Mouse (Mus musculus) hindbrain, postnatal 0 days (tissue): ENCODE measurements at regions not wholly inside any gene's neighbourhood (a gene's known extent, or its start where the extent isn't known, plus 50 kb on each side); places are given as distances from the start of the nearest gene placed in this dataset.
A peak's percentile ranks its signal among the peaks of the same experiment; 100 is the strongest.

Experiments used
- ATAC-seq: fragments of 200-750 bp; cut with Nextera tagmentation; 2 replicates; pipeline ENCODE4 v1.8.0; 2017; ENCODE audit warnings: mild to moderate bottlenecking, moderate TSS enrichment, moderate library complexity
- DNase-seq: peaks from one replicate; pipeline ENCODE4 v3.0.0-alpha.2; 2015; ENCODE audit warnings: low spot score
- H3K27ac ChIP-seq: fragments of 300-500 bp; sonication (generic); 2 replicates; pipeline ENCODE4 v1.5.1; 2014; ENCODE audit warnings: mild to moderate bottlenecking
- H3K27me3 ChIP-seq: fragments of 300-500 bp; sonication (generic); 2 replicates; pipeline ENCODE4 v1.6.1; 2014; ENCODE audit warnings: low read length, mixed read lengths; ENCODE audit not compliant: insufficient read depth
- H3K36me3 ChIP-seq: fragments of 300-500 bp; sonication (generic); 2 replicates; pipeline ENCODE4 v1.6.1; 2014; ENCODE audit warnings: low read length, mixed read lengths; ENCODE audit not compliant: insufficient read depth
- H3K4me1 ChIP-seq: fragments of 300-500 bp; sonication (generic); 2 replicates; pipeline ENCODE4 v1.6.1; 2014; ENCODE audit warnings: antibody characterized with exemption, low read length, mixed read lengths; ENCODE audit not compliant: insufficient read depth
- H3K4me2 ChIP-seq: fragments of 300-500 bp; sonication (generic); 2 replicates; pipeline ENCODE4 v1.6.1; 2014; ENCODE audit warnings: low read depth, mild to moderate bottlenecking, low read length, moderate library complexity, mixed read lengths
- H3K4me3 ChIP-seq: fragments of 300-500 bp; sonication (generic); 2 replicates; pipeline ENCODE4 v1.5.1; 2014; ENCODE audit warnings: low read length
- H3K9ac ChIP-seq: fragments of 300-500 bp; sonication (generic); replicated peaks from 2 replicates; pipeline ENCODE4 v1.6.1; 2014; ENCODE audit warnings: mild to moderate bottlenecking, low read length, moderate library complexity, mixed read lengths
- H3K9me3 ChIP-seq: fragments of 300-500 bp; sonication (generic); 2 replicates; pipeline ENCODE4 v1.6.1; 2016; ENCODE audit warnings: low read length, mixed read lengths
- CTCF ChIP-seq: IDR thresholded peaks from 2 replicates; pipeline ENCODE4 v1.5.1; 2016; ENCODE audit warnings: antibody characterized with exemption, control low read depth, low read depth
- WGBS: fragments of 180-500 bp; shearing (Covaris S2); extraction: QIAGEN DNeasy Blood & Tissue Kit; methylation state at CpG from one replicate; pipeline ENCODE4 v1.1.7; 2014; 5-methylcytosine and 5-hydroxymethylcytosine counted together

DNA sequence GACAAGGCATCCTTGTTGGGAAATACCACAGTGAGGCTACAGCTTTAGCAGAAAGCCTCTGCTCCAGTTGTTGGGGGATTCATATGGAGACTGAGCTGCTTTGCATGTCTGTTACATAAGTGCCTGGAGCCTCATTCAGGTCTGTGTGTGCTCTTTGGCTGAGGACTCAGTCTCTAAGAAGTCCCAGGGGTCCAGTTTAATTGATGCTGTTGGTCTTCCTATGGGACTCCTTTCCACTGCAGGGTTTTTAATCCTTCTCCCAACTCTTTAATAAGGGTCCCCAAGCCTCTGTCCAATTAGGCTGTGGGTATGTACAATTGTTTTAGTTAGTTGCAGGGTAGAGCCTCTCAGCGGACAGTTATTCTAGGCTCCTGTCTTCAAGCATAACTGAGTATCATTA is 436.6 kb upstream of the Grm7 start:
- no peaks in the 10 kb centered on the region for H3K9me3 ChIP-seq
- TF ChIP-seq CTCF: no peak
- H3K36me3 ChIP-seq: no peaks in the 10 kb centered on the region
- WGBS: 88% methylated on average over 1 of the region's 1 CpGs
- H3K27ac ChIP-seq: no peak overlapping the region
- no peak for ATAC-seq
- DNase-seq: no peak
- no peak overlapping the region for H3K9ac ChIP-seq
- H3K27me3 ChIP-seq: no peaks in the 10 kb centered on the region
- no peaks in the 10 kb centered on the region for H3K4me1 ChIP-seq
- H3K4me2 ChIP-seq: no peak overlapping the region
- H3K4me3 ChIP-seq: no peak overlapping the region

DNA sequence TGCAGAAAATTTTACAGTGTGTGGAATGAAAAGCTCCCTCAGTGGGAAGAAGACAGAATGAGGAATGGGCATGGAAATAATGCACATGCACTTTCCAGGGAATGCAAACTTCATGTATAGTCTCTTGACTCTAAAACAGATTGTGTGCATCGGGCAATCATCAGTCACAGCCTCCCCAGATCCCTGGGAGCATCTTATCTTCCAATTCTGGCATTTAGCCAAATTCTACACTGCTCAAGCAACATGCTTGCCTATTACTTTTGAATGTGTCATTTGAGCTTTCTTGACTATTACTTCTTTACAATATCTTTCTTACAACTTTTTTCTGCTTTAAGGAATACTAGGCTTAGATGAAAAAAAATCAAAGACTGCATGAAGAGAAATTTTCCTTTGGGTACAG is 397.9 kb upstream of the Grm7 start:
- WGBS: 37% methylated on average over 1 of the region's 1 CpGs
- no peak overlapping the region for H3K4me2 ChIP-seq
- H3K36me3 ChIP-seq: no peaks in the 10 kb centered on the region
- H3K27ac ChIP-seq: no peak overlapping the region
- no peak for TF ChIP-seq CTCF
- DNase-seq (peak; percentile 61), ATAC-seq (no peak)
- H3K4me3 ChIP-seq: no peak overlapping the region
- H3K4me1 ChIP-seq: no peaks in the 10 kb centered on the region
- H3K9me3 ChIP-seq: no peaks in the 10 kb centered on the region
- H3K9ac ChIP-seq: no peak overlapping the region
- H3K27me3 ChIP-seq: no peaks in the 10 kb centered on the region

DNA sequence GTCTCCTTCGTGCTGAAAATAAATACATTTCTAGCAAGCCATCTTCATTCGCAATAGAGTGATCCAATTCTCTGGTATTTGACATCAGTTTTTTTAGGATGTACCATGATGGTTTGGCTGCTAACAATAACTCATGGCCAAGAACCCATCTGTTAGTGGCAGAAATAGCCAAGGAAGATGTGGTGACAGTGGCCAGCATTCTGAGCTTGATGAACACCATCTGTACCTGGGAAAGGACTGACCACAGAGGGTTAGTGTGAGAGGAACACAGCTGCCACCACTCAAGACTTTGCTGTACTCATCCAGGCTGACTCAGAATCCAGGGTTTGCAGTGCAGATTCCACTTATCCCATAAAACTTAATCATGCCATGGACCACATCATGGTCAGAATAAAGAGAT is 348.8 kb upstream of the Grm7 start:
- H3K9me3 ChIP-seq: no peaks in the 10 kb centered on the region
- H3K9ac ChIP-seq: no peak overlapping the region
- TF ChIP-seq CTCF: no peak
- no peak for DNase-seq
- no peak overlapping the region for H3K4me3 ChIP-seq
- H3K27me3 ChIP-seq: no peaks in the 10 kb centered on the region
- no peaks in the 10 kb centered on the region for H3K36me3 ChIP-seq
- no peak overlapping the region for H3K27ac ChIP-seq
- no peak for ATAC-seq
- no peaks in the 10 kb centered on the region for H3K4me1 ChIP-seq
- H3K4me2 ChIP-seq: no peak overlapping the region
- WGBS: 78% methylated on average over 2 of the region's 2 CpGs
